ENCODE assay signal across 8 mouse cellular contexts in the genomic region with DNA sequence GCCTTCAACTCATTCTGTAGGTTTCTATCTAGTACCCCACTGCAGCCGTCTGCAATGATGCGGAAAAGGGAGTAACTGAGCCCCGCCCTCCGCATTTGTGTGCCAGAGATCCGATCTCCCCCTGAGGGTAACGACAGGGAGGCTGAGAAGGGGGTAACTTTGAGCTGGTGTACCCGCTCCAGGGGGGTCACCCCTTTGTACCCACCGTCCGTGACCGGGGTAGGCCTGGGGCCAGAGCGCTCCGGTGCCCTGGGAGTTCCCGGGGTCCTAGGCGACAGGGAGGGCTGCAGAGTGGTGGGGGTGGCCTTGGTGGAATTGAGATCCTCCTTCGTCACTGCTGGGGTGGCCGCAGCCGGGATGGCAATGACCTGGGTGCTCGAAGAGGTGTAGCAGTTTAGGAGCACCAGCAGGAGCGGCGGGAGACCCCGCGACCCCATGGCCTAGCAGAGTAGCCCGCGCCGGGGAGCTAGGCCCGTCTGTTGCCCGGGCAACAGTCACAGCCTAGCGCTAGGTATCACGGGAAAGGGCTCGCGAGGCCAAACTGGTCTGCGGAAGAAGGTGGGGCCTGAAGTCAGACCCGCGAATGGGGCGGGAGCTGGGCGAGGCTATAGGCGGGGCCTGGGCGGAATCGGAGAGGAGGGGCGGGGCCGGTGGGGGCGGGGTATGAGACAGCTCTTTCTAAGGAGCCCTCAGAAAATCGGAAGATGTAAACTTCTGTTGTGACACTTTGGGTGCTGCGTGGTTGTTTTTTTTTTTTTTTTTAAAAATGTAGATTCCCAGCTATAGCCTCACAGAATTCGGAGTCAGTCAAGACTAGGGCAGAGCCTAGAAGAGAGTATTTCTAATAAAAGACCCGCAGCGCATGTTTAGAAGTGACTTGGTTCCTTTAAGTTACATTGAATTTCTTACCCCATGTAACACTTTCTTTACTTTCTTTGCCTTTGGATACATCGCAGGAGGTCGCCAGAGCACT. TPM values are rescaled to one million over a fixed set of nuclear protein-coding genes. Genes with fewer than 3 reads are reported as not detected.
A peak's percentile ranks its signal among the peaks of the same experiment; 100 is the strongest.
DNase-seq lines count a peak whose midpoint lies in the region; ATAC-seq and TF ChIP-seq lines count a peak whose summit lies in the region.

TSS of gene Tctn1 (minus strand) at position 528 of the 973 bp plus-strand sequence.

- 1% methylated on average over 49 of the region's 49 CpGs for WGBS in hindbrain, postnatal 0 days

- ATAC-seq in common myeloid progenitor, adult 5-6 weeks (replicated peaks; ENCODE audit: low read depth, poor library complexity, severe bottlenecking): peak; percentile 93
- peak; percentile 98 for ATAC-seq in hindbrain, postnatal 0 days

- peak within 1 kb of the TSS; percentile 85 for H3K4me2 ChIP-seq in hindbrain, postnatal 0 days (ENCODE audit: low read depth, low read length)

- H3K27ac ChIP-seq in gastrocnemius, adult 2 months: peak within 1 kb of the TSS; percentile 89
- H3K27ac ChIP-seq in hindbrain, postnatal 0 days: peak within 1 kb of the TSS; percentile 70
- H3K27ac ChIP-seq in left cerebral cortex, adult 2 months: peak within 1 kb of the TSS; percentile 80

- H3K9ac ChIP-seq in hindbrain, postnatal 0 days (replicated peaks; ENCODE audit: low read length): peak within 1 kb of the TSS; percentile 84

- TF ChIP-seq CTCF in gastrocnemius, adult 2 months (IDR thresholded peaks at IDR 0.05): no peak
- TF ChIP-seq CTCF in hindbrain, postnatal 0 days (IDR thresholded peaks at IDR 0.05; ENCODE audit: low read depth): no peak
- no peak for TF ChIP-seq CTCF in left cerebral cortex, adult 2 months (IDR thresholded peaks at IDR 0.05)

- peak within 1 kb of the TSS; percentile 93 for H3K4me3 ChIP-seq in gastrocnemius, adult 2 months
- peak within 1 kb of the TSS; percentile 80 for H3K4me3 ChIP-seq in hindbrain, postnatal 0 days (ENCODE audit: low read length)
- peak within 1 kb of the TSS; percentile 78 for H3K4me3 ChIP-seq in left cerebral cortex, adult 2 months
- H3K4me3 ChIP-seq in megakaryocyte, embryonic 14.5 days (replicated peaks): peak within 1 kb of the TSS; percentile 97

- peak; percentile 98 for DNase-seq in ZHBTc4 (ENCODE audit: low read depth, low spot score)
- peak; percentile 95 for DNase-seq in gastrocnemius, adult 2 months
- peak; percentile 98 for DNase-seq in hindbrain, postnatal 0 days (ENCODE audit: low spot score)
- DNase-seq in left cerebral cortex, adult 2 months (ENCODE audit: extremely low spot score in 1 of 2, low spot score in 2 of 2): peak; percentile 79 to 84
- DNase-seq in right cerebral cortex, postnatal 10 days (ENCODE audit: low spot score in 2 of 2): peak; percentile 94 to 95
- DNase-seq in urinary bladder, postnatal 25 days (ENCODE audit: low spot score): peak; percentile 82

- no peaks in the 10 kb centered on the region; the same call in 1 of the 2 replicates for H3K4me1 ChIP-seq in hindbrain, postnatal 0 days (ENCODE audit: insufficient read depth, low read length)
- peaks cover 76% of the 10 kb centered on the region for H3K4me1 ChIP-seq in megakaryocyte, embryonic 14.5 days

- intact Hi-C loops in gastrocnemius, adult 2 months (cut with DNase I): loop anchor here (5.0 kb wide), 2 partner anchors 87 to 132 kb away; no protein-coding TSS in a partner anchor
- intact Hi-C loops in left cerebral cortex, adult 2 months (cut with DNase I): loop anchor here (5.0 kb wide), 1 partner anchor 132 kb away; no protein-coding TSS in a partner anchor

- no peaks in the 10 kb centered on the region for H3K27me3 ChIP-seq in hindbrain, postnatal 0 days (ENCODE audit: insufficient read depth, low read length)
- no peaks in the 10 kb centered on the region for H3K27me3 ChIP-seq in megakaryocyte, embryonic 14.5 days (replicated peaks)

- H3K36me3 ChIP-seq in hindbrain, postnatal 0 days (ENCODE audit: insufficient read depth, low read length): 0 out of 2 replicates have a peak, but pooled peaks cover 2% of the 10 kb centered on the region
- peaks cover 32% of the 10 kb centered on the region for H3K36me3 ChIP-seq in megakaryocyte, embryonic 14.5 days (replicated peaks; ENCODE audit: low read length)

- H3K9me3 ChIP-seq in hindbrain, postnatal 0 days (ENCODE audit: low read length): no peaks in the 10 kb centered on the region
- no peaks in the 10 kb centered on the region for H3K9me3 ChIP-seq in megakaryocyte, embryonic 14.5 days

RNA-seq across cellular contexts. Expression of gene Tctn1, which starts in this region (rescaled TPM):
- 2.4 and 8.8 TPM in 2 replicates for total RNA-seq in common myeloid progenitor, adult 5-6 weeks (2017)
- 1 to 10 TPM; 1.8 to 2.0 TPM for total RNA-seq in gastrocnemius, adult 2 months (2021)
- 30.3 and 30.6 TPM in 2 replicates for total RNA-seq in hindbrain, postnatal 0 days (2014; rRNA removed)
- polyA plus RNA-seq in hindbrain, postnatal 0 days (2015; fragmentation: Nextera tagmentation; extraction: Ambion mirVana): 6.5 TPM in 2 replicates
- 10 to 100 TPM; 13.5 to 13.7 TPM for total RNA-seq in left cerebral cortex, adult 2 months (2021)
- 3.2 and 11.9 TPM in 2 replicates for polyA plus RNA-seq in megakaryocyte, embryonic 14.5 days (2012; ENCODE audit: insufficient read depth, low replicate concordance)

Comparison
In these comparisons a context has a peak if more than half of its experiments do, and no peak if none do; other contexts are left out.
1. Peak in every context shown above with its lines: DNase-seq, ATAC-seq, H3K4me3 ChIP-seq and H3K27ac ChIP-seq.